Mouse (Mus musculus): ENCODE results near the gene Foxp1.
A peak's percentile ranks its signal among the peaks of the same experiment; 100 is the strongest.

The Foxp1 gene

GRCm38 (mm10) chr6:99275381-99276296 lies 246.9 kb downstream of the Foxp1 start:
- no peak for DNase-seq

GRCm38 (mm10) chr6:99274667-99275066 lies 247.9 kb downstream of the Foxp1 start:
- no peak for DNase-seq

DNA sequence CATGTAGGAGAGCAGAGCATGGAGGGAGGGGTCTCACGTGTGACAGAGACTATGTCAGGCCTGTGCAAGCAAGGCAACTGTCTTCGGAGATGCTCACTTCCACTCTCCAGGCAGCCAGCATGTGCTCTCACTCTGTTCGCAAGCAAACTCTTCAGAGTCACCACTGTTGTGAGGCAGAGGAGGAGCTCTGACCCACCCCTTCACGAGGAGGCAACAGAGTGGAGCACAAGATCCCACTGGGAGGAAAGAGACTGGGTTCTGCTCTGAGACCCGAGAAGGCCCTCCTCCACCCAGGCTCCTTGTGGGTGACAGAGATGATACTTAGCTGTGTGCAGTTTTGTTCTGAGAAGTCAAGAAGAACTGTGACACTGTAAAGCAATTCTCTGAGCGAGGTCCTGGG lies 248.3 kb downstream of the Foxp1 start:
- DNase-seq = no peak

DNA sequence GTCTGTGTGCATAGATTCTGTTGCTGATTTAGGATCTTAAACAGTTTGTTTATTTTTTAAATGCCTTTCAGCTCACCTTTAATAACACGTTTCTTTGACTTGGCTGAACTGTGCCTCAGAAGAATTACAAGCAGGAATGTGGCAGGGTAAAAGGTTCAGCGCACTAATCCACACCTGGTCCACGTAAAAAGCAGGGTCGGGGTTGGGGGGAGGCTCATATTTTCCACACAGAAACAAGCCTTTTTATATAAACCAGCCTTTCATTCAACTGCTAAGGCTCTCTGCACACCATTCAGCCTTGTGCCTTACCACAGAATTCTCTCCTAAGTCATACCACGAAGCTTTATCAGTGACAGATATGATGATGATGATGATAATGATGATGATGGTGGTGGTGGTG lies 249.3 kb downstream of the Foxp1 start:
- DNase-seq = no peak

DNA sequence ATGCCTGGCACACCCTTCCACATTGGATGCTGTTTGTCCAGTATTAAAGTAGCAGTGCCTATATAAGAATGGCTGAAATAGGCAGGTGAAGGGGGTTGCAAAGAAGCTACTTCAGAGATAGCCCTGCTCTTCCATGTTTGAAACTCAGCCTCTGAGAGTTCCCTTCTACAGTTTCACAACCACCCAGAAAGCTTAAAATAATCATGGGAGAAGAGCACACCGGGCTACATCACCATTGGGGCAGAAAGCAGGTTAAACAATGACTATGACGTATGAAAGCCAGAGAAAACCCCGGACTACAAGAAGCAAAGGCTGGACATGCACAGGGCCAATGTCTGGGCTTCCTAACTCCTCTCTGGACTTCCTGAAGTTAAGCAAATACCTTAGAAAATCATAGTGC lies 250.3 kb downstream of the Foxp1 start:
- DNase-seq = no peak

GRCm38 (mm10) chr6:99271741-99272140 lies 250.8 kb downstream of the Foxp1 start:
- DNase-seq = no peak

GRCm38 (mm10) chr6:99269921-99270320 lies 252.6 kb downstream of the Foxp1 start:
- DNase-seq = no peak

GRCm38 (mm10) chr6:99268171-99269061 lies 254.1 kb downstream of the Foxp1 start:
- no peak for DNase-seq

GRCm38 (mm10) chr6:99265945-99266656 lies 256.4 kb downstream of the Foxp1 start:
- DNase-seq = peak; percentile 65

DNA sequence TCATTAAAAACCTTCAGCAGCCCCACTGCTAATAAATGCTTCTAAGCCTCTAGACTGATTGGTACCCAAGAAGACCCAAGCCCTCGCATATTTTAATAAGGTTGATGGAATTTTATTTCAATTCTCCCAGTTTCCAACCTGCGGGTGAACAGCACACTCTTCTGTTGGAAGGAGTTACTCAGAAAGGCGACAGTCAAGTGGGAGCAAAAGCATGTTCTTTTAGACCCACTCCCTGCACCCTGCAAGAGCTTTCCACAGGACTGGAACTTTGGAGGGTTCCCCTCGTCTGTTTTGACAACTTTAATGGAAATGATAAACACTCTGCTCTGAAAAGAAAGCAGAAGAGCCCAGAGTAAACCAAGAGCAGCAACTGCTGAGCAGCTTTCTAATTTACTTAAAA lies 257.3 kb downstream of the Foxp1 start:
- DNase-seq = no peak

DNA sequence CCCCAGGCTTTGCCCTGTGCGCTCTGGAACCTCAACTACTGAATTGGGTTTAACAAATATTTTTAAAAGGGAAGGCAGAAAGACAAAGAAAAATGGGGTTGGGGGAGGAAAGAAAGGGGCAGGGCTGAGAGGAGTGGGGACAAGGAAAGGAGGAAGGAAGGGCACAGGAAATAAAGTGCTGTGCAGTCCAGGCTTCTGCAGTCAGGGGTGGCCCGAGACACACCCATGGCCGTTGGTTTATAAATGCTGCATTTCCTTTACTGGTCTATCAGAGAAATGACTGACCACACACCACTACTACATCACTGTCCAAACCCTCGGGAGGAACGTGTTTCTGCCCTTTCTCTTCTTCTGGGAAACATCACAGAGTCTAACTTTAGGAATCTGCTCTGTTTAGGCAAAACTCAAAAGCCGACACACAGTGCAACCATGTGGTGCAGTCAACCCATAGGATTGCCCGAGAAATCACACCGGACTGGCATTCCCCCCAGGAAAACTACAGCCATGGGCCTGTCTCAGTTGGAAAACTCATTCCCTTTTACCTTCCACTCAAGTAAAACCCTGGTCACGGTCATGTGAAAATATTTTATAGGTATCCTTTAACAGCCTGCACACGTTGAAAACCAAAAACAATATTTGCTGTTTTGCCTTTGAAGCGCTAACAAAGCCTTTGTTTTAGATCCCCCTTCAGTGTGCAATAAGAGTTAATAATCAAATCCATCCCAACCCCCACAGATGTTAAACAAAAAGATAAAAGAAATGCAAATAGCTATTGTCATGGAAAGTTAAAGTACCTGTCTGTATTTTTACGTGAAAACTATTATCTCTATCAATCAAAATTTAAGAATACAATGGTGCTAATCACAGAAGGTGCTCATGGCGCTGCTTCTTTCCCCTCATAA lies 258.1 kb downstream of the Foxp1 start:
- no peak for DNase-seq

DNA sequence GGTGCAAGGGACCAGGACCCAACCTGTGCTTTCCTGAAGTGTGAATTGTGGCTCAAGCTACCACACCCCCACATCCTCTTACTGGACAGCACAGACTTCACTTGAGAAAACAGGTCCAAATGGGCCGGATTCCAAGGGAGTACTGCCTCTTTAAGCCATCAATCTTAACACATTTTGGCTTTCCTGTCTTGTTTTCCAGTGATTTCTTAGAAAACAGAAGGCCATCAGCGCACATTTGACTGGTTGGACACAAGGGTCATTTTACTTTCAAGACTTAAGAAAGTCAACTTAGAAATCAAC lies 258.7 kb downstream of the Foxp1 start:
- peak; percentile 46 for DNase-seq

GRCm38 (mm10) chr6:99263061-99263885 lies 259.2 kb downstream of the Foxp1 start:
- DNase-seq = no peak

GRCm38 (mm10) chr6:99261737-99262130 lies 260.8 kb downstream of the Foxp1 start:
- DNase-seq = no peak

DNA sequence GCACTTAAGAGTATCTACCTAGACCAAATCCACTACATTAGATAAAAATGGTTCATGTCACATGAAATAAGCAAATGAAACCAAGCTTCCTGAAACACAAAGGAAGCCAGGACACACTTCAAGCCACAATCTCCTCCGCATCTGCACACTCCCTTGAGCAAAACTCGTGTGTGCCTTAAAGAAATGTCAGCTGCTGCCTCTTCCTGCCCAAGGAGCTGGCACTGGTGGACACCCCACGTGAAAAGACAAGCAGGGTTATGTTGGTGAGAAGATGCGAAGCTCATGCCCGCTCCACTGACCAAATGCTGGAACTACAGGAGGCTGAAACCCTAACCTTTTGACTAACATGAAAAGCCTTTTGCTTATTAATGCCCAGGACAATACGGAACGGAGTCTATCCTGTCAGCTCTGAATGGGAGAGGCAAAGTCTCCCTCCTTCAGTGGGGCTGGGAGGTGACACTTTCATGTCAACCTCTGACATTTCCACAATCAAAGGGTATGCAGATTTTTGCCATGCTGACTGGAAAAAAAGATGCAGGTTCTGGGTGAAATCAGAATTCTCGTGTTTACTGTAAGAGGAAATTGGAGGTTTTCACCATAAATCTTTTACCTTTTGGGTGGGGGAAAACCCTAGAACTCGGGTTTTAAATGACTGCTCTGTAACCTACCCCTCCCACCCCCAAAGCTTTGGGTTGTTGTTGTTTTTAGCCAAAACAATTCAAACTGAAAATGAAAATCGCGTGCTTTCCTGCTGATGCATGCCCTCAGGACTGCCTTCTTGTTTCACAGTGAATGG lies 261.4 kb downstream of the Foxp1 start:
- DNase-seq = no peak

GRCm38 (mm10) chr6:99258346-99258745 lies 264.2 kb downstream of the Foxp1 start:
- DNase-seq = no peak

- no peak for DNase-seq
These were observed 264.8 kb downstream of the Foxp1 start for GRCm38 (mm10) chr6:99257676-99258075.

GRCm38 (mm10) chr6:99253331-99253730 lies 269.2 kb downstream of the Foxp1 start:
- DNase-seq = no peak

- DNase-seq = no peak
These were observed 269.7 kb downstream of the Foxp1 start for GRCm38 (mm10) chr6:99252816-99253215.

DNA sequence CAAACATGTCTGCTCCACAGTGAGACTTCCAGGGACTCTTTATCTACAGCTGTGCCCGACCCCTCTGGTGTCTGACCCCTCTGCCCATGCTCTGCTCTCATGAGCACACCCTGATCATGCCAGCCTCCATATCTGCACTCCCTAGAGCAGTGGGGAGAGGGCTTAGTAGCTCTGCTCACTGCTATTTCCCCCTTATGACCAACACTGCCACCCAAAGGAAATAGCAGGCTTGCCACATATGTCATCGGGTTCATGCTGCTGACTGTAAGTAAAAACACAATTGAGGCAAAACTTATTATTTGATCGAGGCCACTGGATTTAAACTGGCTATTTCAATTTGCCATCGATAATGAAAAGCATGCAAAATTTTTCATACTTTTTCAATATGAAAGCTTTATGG lies 270.6 kb downstream of the Foxp1 start:
- DNase-seq = no peak
